Mouse (Mus musculus) CH12.LX (cell line): ENCODE results near the gene Phf23. TPM values are rescaled to one million over a fixed set of nuclear protein-coding genes. Genes with fewer than 3 reads are reported as not detected.

Experiments used
- DNase-seq: peaks from one replicate; pipeline ENCODE4 v3.0.0-alpha.2; 2013; ENCODE audit errors: extremely low read depth
- H3K27ac ChIP-seq: 2 replicates; pipeline ENCODE4 v1.5.1; 2012; ENCODE audit warnings: low read depth, mild to moderate bottlenecking, control low read depth, moderate library complexity; ENCODE audit not compliant: insufficient read depth
- H3K27me3 ChIP-seq: replicated peaks from 2 replicates; pipeline ENCODE3; 2012; ENCODE audit warnings: inconsistent platforms
- H3K36me3 ChIP-seq, 2 experiments: replicated peaks in 1 of 2; 2 replicates each; pipeline versions ENCODE3 to v1.6.1; 2012; ENCODE audit warnings: inconsistent platforms in 1 of 2, low read length in 1 of 2, mild to moderate bottlenecking in 1 of 2, mixed read lengths in 1 of 2, moderate library complexity in 1 of 2; ENCODE audit not compliant: control insufficient read depth in 1 of 2, insufficient read depth in 1 of 2
- H3K4me1 ChIP-seq, 2 experiments: 2 replicates each; pipeline ENCODE4 v1.6.1; 2012; ENCODE audit warnings: inconsistent platforms in 1 of 2, moderate library complexity in 1 of 2; ENCODE audit not compliant: insufficient read depth in 2 of 2, control insufficient read depth in 1 of 2
- H3K4me2 ChIP-seq: 2 replicates; pipeline ENCODE4 v1.6.1; 2012; ENCODE audit warnings: low read depth, mild to moderate bottlenecking, control low read depth; ENCODE audit not compliant: poor library complexity, insufficient read depth, severe bottlenecking
- H3K4me3 ChIP-seq, 3 experiments: fragments of 150-350 bp in 1 of 3; sonication (generic) in 1 of 3; replicated peaks in 1 of 3; 2 replicates each; pipeline versions ENCODE3 to v1.5.1; 2011 to 2012; ENCODE audit warnings: low read depth in 2 of 3, low read length in 2 of 3, mild to moderate bottlenecking in 2 of 3, moderate library complexity in 2 of 3, control low read depth in 1 of 3, improper control_type of control experiment in 1 of 3, inconsistent platforms in 1 of 3, mixed read lengths in 1 of 3; ENCODE audit not compliant: poor library complexity in 1 of 3
- H3K79me2 ChIP-seq: replicated peaks from 2 replicates; pipeline ENCODE4 v1.6.1; 2012; ENCODE audit warnings: mild to moderate bottlenecking, moderate library complexity; ENCODE audit not compliant: control insufficient read depth, poor library complexity, insufficient read depth, severe bottlenecking; ENCODE audit errors: extremely low read depth
- H3K9ac ChIP-seq: 2 replicates; pipeline ENCODE4 v1.6.1; 2012; ENCODE audit warnings: low read depth, mild to moderate bottlenecking, control low read depth, moderate library complexity; ENCODE audit not compliant: insufficient read depth
- H3K9me3 ChIP-seq: replicated peaks from 2 replicates; pipeline ENCODE3; 2012; ENCODE audit warnings: low read length, inconsistent platforms, mixed read lengths
- BHLHE40 ChIP-seq: IDR thresholded peaks from 2 replicates; pipeline ENCODE4 v1.6.1; 2011; ENCODE audit warnings: mild to moderate bottlenecking, low read depth, low read length, improper control_type of control experiment
- CHD2 ChIP-seq: IDR thresholded peaks from 2 replicates; pipeline ENCODE4 v1.6.1; 2011; ENCODE audit warnings: low read length, improper control_type of control experiment
- E2F4 ChIP-seq: IDR thresholded peaks from 2 replicates; pipeline ENCODE4 v1.6.1; 2011; ENCODE audit warnings: low read depth, low read length, improper control_type of control experiment; ENCODE audit not compliant: insufficient replicate concordance
- ELF1 ChIP-seq: IDR thresholded peaks from 2 replicates; pipeline ENCODE4 v1.6.1; 2014; ENCODE audit warnings: low read depth, mild to moderate bottlenecking, inconsistent platforms, low read length, improper control_type of control experiment
- GABPA ChIP-seq: IDR thresholded peaks from 2 replicates; pipeline ENCODE4 v1.6.1; 2012; ENCODE audit warnings: low read depth, low read length, improper control_type of control experiment, inconsistent platforms; ENCODE audit not compliant: insufficient replicate concordance
- IRF4 ChIP-seq: IDR thresholded peaks from 2 replicates; pipeline ENCODE4 v1.6.1; 2014; ENCODE audit warnings: low read depth, mild to moderate bottlenecking, inconsistent platforms, low read length, improper control_type of control experiment
- JUND ChIP-seq: conservative IDR thresholded peaks from 2 replicates; pipeline ENCODE4 v1.6.1; 2011; ENCODE audit warnings: low read depth, low read length, improper control_type of control experiment
- MAX ChIP-seq: IDR thresholded peaks from 2 replicates; pipeline ENCODE4 v1.6.1; 2011; ENCODE audit warnings: low read length, improper control_type of control experiment
- MAZ ChIP-seq: IDR thresholded peaks from 2 replicates; pipeline ENCODE4 v1.6.1; 2012; ENCODE audit warnings: low read depth, mild to moderate bottlenecking, inconsistent platforms, low read length, improper control_type of control experiment, moderate library complexity
- MEF2A ChIP-seq: IDR thresholded peaks from 2 replicates; pipeline ENCODE4 v1.6.1; 2014; ENCODE audit warnings: low read depth, mild to moderate bottlenecking, inconsistent platforms, low read length, improper control_type of control experiment, borderline replicate concordance
- MXI1 ChIP-seq: IDR thresholded peaks from 2 replicates; pipeline ENCODE4 v1.6.1; 2011; ENCODE audit warnings: mild to moderate bottlenecking, low read depth, low read length, improper control_type of control experiment
- NRF1 ChIP-seq: IDR thresholded peaks from 2 replicates; pipeline ENCODE4 v1.6.1; 2014; ENCODE audit warnings: low read depth, mild to moderate bottlenecking, inconsistent platforms, low read length, improper control_type of control experiment, moderate library complexity
- POLR2A ChIP-seq: IDR thresholded peaks from 2 replicates; pipeline ENCODE4 v1.6.1; 2011; ENCODE audit warnings: low read depth, mild to moderate bottlenecking, improper control_type of control experiment, low read length
- POLR2AphosphoS2 ChIP-seq: IDR thresholded peaks from 2 replicates; pipeline ENCODE4 v1.6.1; 2011; ENCODE audit warnings: low read depth, low read length, improper control_type of control experiment
- RCOR1 ChIP-seq: conservative IDR thresholded peaks from 2 replicates; pipeline ENCODE4 v1.6.1; 2012; ENCODE audit warnings: low read depth, mild to moderate bottlenecking, inconsistent platforms, low read length, improper control_type of control experiment
- SIN3A ChIP-seq: IDR thresholded peaks from 2 replicates; pipeline ENCODE4 v1.6.1; 2012; ENCODE audit warnings: low read length, improper control_type of control experiment, inconsistent platforms
- USF2 ChIP-seq: conservative IDR thresholded peaks from 2 replicates; pipeline ENCODE4 v1.6.1; 2011; ENCODE audit warnings: low read depth, low read length, improper control_type of control experiment
- ZNF384 ChIP-seq: IDR thresholded peaks from 2 replicates; pipeline ENCODE4 v1.6.1; 2012; ENCODE audit warnings: low read depth, low read length, improper control_type of control experiment, inconsistent platforms
- dilution Hi-C: fragments of 300-500 bp; cut with MboI; formaldehyde crosslinking; loops from 2 replicates; pipeline ENCODE4 v1.14.3; 2020; ENCODE audit warnings: low sequenced_read_pairs; ENCODE audit not compliant: extremely low pct_unique_long_range_greater_than_20kb, extremely low pct_ligation_motif_present
- in situ Hi-C: fragments of 300-500 bp; cut with MboI; formaldehyde crosslinking; loops from 3 replicates; pipeline ENCODE4 v1.14.3; 2019; ENCODE audit warnings: low sequenced_read_pairs, low pct_ligation_motif_present, low pct_unique_long_range_greater_than_20kb, mixed read lengths
- polyA plus RNA-seq: library from polyadenylated mRNA; unstranded; fragments of >175 nt; gene quantifications from 2 replicates; pipeline ENCODE4 v1.2.1, GENCODE M21; 2012; ENCODE audit warnings: low read depth; ENCODE audit not compliant: insufficient read length
- total RNA-seq, 2 experiments: library from RNA; depleted of rRNA; stranded (reverse); fragments of 300-350 nt in 1 of 2; fragments of >200 nt in 1 of 2; gene quantifications; 2 replicates each; pipeline ENCODE4 v1.2.3; 2012 to 2014

The Phf23 gene
- total and polyA plus RNA-seq, 3 experiments: 67.2 to 93.2 (median 69.0) TPM

DNA sequence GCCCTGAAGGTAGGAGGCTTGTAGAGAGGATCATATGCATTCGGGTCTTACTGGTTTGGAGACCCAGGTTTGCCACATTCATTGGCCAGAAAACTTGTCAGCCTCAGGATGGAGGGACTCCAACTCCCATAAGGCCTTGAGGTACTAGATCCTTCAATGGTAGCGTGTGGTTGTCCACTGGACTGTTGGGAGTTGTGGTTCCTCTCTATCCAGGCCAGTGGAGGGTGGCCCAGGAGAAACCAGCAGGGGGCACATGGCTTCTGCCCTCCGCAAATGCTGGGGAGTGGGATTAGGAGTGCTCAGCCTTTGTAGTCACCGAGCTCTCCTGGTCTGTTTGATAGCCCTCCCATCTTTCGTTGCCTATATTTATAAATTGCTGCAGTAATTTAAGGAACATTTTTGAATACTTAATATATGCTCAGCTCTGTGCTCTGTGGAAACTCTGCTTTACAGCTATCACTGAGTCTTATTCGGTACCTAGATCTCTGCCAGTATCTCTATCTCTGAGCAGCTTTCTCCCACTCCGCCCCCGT lies 25.2 kb downstream of the Phf23 start (continued):
- TF ChIP-seq E2F4: no peak
- TF ChIP-seq GABPA: peak; percentile 87; the same call in 1 of the 2 replicates
- no peak for TF ChIP-seq JUND

GRCm38 (mm10) chr11:70021264-70022132 lies 25.9 kb downstream of the Phf23 start:
- Histone ChIP-seq H3K36me3 (no peaks in the 10 kb centered on the region), H3K4me1 (peaks cover 8 to 27% of the 10 kb centered on the region in 2 experiments; a peak in 3 of 4 replicates), H3K9me3 (no peaks in the 10 kb centered on the region)
- TF ChIP-seq USF2 (no peak), MEF2A (peak; percentile 41; the same call in 1 of the 2 replicates), CHD2 (peak; percentile 69), MAZ (peak; percentile 85), MAX (peak; percentile 47; the same call in 1 of the 2 replicates), ELF1 (peak; percentile 54), RCOR1 (no peak), POLR2A (no peak), BHLHE40 (0 out of 2 replicates have a peak, but pooled peaks have one; percentile 10), POLR2AphosphoS2 (no peak), ZNF384 (peak; percentile 84), IRF4 (0 out of 2 replicates have a peak, but pooled peaks have one; percentile 6), NRF1 (peak; percentile 34; the same call in 1 of the 2 replicates), SIN3A (peak; percentile 81), MXI1 (peak; percentile 75)
- TF ChIP-seq, all 38 proteins: peak for 11
- peak overlapping the region; percentile 68 for H3K4me2 ChIP-seq
- peak overlapping the region; percentile 51 to 59 (median 52) for H3K4me3 ChIP-seq
- H3K27ac ChIP-seq: no peak overlapping the region
- no peaks in the 10 kb centered on the region for H3K79me2 ChIP-seq
- DNase-seq: peak; percentile 100
- dilution Hi-C loops: no loop called here
- H3K9ac ChIP-seq: no peak overlapping the region
- H3K27me3 ChIP-seq: peaks cover 13% of the 10 kb centered on the region
- in situ Hi-C loops: loop anchor here (25.0 kb wide), 1 partner anchor 934 kb away; the partner anchor contains the start of genes Per1 and Vamp2
